Mouse (Mus musculus): ENCODE results near the gene Rbfox1.

DNA sequence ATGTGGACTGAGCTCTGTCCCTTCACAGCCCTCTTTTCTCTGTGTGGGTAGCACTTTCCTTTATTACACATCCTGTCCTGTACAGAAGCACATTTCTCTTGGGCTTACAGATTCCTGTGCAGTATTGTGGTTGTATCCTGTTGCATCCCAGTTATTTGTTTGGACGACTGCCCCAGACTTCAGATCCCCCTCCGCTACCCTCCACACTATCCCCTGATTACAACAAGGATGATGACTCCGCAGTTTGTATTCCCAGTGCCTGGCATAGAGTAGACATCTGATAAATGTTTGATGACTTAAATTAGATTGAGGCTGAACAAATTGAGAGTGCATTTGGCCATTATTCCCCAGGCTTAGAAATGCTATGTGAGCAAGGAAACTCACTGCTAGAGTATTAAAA, 851.8 kb downstream of the Rbfox1 start:
- TF ChIP-seq CTCF (IDR thresholded peaks at IDR 0.05; ENCODE audit: borderline replicate concordance, extremely low read depth, insufficient read depth, insufficient read length): no peak
- TF ChIP-seq POLR2A (IDR thresholded peaks at IDR 0.05; ENCODE audit: borderline replicate concordance, extremely low read depth, insufficient read depth, insufficient read length, poor library complexity, severe bottlenecking): no peak

Data from brain, embryonic 14.5 days (tissue).